Mouse (Mus musculus) CH12.LX (cell line): ENCODE measurements around the gene Mrs2. TPM values are rescaled to one million over a fixed set of nuclear protein-coding genes. Genes with fewer than 3 reads are reported as not detected.

Source experiments
- DNase-seq: peaks from one replicate; pipeline ENCODE4 v3.0.0-alpha.2; 2013; ENCODE audit errors: extremely low read depth
- H3K27ac ChIP-seq: 2 replicates; pipeline ENCODE4 v1.5.1; 2012; ENCODE audit warnings: low read depth, mild to moderate bottlenecking, control low read depth, moderate library complexity; ENCODE audit not compliant: insufficient read depth
- H3K27me3 ChIP-seq: replicated peaks from 2 replicates; pipeline ENCODE3; 2012; ENCODE audit warnings: inconsistent platforms
- H3K36me3 ChIP-seq, 2 experiments: replicated peaks in 1 of 2; 2 replicates each; pipeline versions ENCODE3 to v1.6.1; 2012; ENCODE audit warnings: inconsistent platforms in 1 of 2, low read length in 1 of 2, mild to moderate bottlenecking in 1 of 2, mixed read lengths in 1 of 2, moderate library complexity in 1 of 2; ENCODE audit not compliant: control insufficient read depth in 1 of 2, insufficient read depth in 1 of 2
- H3K4me1 ChIP-seq, 2 experiments: 2 replicates each; pipeline ENCODE4 v1.6.1; 2012; ENCODE audit warnings: inconsistent platforms in 1 of 2, moderate library complexity in 1 of 2; ENCODE audit not compliant: insufficient read depth in 2 of 2, control insufficient read depth in 1 of 2
- H3K4me2 ChIP-seq: 2 replicates; pipeline ENCODE4 v1.6.1; 2012; ENCODE audit warnings: low read depth, mild to moderate bottlenecking, control low read depth; ENCODE audit not compliant: poor library complexity, insufficient read depth, severe bottlenecking
- H3K4me3 ChIP-seq, 3 experiments: fragments of 150-350 bp in 1 of 3; sonication (generic) in 1 of 3; replicated peaks in 1 of 3; 2 replicates each; pipeline versions ENCODE3 to v1.5.1; 2011 to 2012; ENCODE audit warnings: low read depth in 2 of 3, low read length in 2 of 3, mild to moderate bottlenecking in 2 of 3, moderate library complexity in 2 of 3, control low read depth in 1 of 3, improper control_type of control experiment in 1 of 3, inconsistent platforms in 1 of 3, mixed read lengths in 1 of 3; ENCODE audit not compliant: poor library complexity in 1 of 3
- H3K79me2 ChIP-seq: replicated peaks from 2 replicates; pipeline ENCODE4 v1.6.1; 2012; ENCODE audit warnings: mild to moderate bottlenecking, moderate library complexity; ENCODE audit not compliant: control insufficient read depth, poor library complexity, insufficient read depth, severe bottlenecking; ENCODE audit errors: extremely low read depth
- H3K9ac ChIP-seq: 2 replicates; pipeline ENCODE4 v1.6.1; 2012; ENCODE audit warnings: low read depth, mild to moderate bottlenecking, control low read depth, moderate library complexity; ENCODE audit not compliant: insufficient read depth
- H3K9me3 ChIP-seq: replicated peaks from 2 replicates; pipeline ENCODE3; 2012; ENCODE audit warnings: low read length, inconsistent platforms, mixed read lengths
- CHD1 ChIP-seq: IDR thresholded peaks from 2 replicates; pipeline ENCODE4 v1.6.1; 2012; ENCODE audit warnings: low read depth, low read length, improper control_type of control experiment, inconsistent platforms
- CHD2 ChIP-seq: IDR thresholded peaks from 2 replicates; pipeline ENCODE4 v1.6.1; 2011; ENCODE audit warnings: low read length, improper control_type of control experiment
- ELF1 ChIP-seq: IDR thresholded peaks from 2 replicates; pipeline ENCODE4 v1.6.1; 2014; ENCODE audit warnings: low read depth, mild to moderate bottlenecking, inconsistent platforms, low read length, improper control_type of control experiment
- ETS1 ChIP-seq: conservative IDR thresholded peaks from 2 replicates; pipeline ENCODE4 v1.6.1; 2012; ENCODE audit warnings: low read depth, mild to moderate bottlenecking, inconsistent platforms, low read length, improper control_type of control experiment, moderate library complexity
- HCFC1 ChIP-seq: IDR thresholded peaks from 2 replicates; pipeline ENCODE4 v1.6.1; 2012; ENCODE audit warnings: low read depth, mild to moderate bottlenecking, inconsistent platforms, low read length, improper control_type of control experiment
- JUN ChIP-seq: IDR thresholded peaks from 2 replicates; pipeline ENCODE4 v1.6.1; 2011; ENCODE audit warnings: low read depth, mild to moderate bottlenecking, low read length, improper control_type of control experiment, moderate library complexity; ENCODE audit not compliant: insufficient read depth
- JUND ChIP-seq: conservative IDR thresholded peaks from 2 replicates; pipeline ENCODE4 v1.6.1; 2011; ENCODE audit warnings: low read depth, low read length, improper control_type of control experiment
- KAT2A ChIP-seq: IDR thresholded peaks from 2 replicates; pipeline ENCODE4 v1.6.1; 2012; ENCODE audit warnings: low read length, improper control_type of control experiment, inconsistent platforms; ENCODE audit not compliant: insufficient replicate concordance
- MAFK ChIP-seq: IDR thresholded peaks from 2 replicates; pipeline ENCODE4 v1.6.1; 2011; ENCODE audit warnings: low read length, improper control_type of control experiment; ENCODE audit not compliant: insufficient replicate concordance
- MAX ChIP-seq: IDR thresholded peaks from 2 replicates; pipeline ENCODE4 v1.6.1; 2011; ENCODE audit warnings: low read length, improper control_type of control experiment
- MEF2A ChIP-seq: IDR thresholded peaks from 2 replicates; pipeline ENCODE4 v1.6.1; 2014; ENCODE audit warnings: low read depth, mild to moderate bottlenecking, inconsistent platforms, low read length, improper control_type of control experiment, borderline replicate concordance
- MYC ChIP-seq: IDR thresholded peaks from 2 replicates; pipeline ENCODE4 v1.6.1; 2011; ENCODE audit warnings: low read depth, mild to moderate bottlenecking, improper control_type of control experiment, low read length
- SMC3 ChIP-seq: IDR thresholded peaks from 2 replicates; pipeline ENCODE4 v1.6.1; 2011; ENCODE audit warnings: low read depth, low read length, improper control_type of control experiment
- TBP ChIP-seq: conservative IDR thresholded peaks from 2 replicates; pipeline ENCODE4 v1.6.1; 2011; ENCODE audit warnings: low read depth, low read length, improper control_type of control experiment
- TCF12 ChIP-seq: IDR thresholded peaks from 2 replicates; pipeline ENCODE4 v1.6.1; 2014; ENCODE audit warnings: low read depth, mild to moderate bottlenecking, inconsistent platforms, low read length, improper control_type of control experiment
- USF1 ChIP-seq: IDR thresholded peaks from 2 replicates; pipeline ENCODE4 v1.6.1; 2014; ENCODE audit warnings: low read depth, mild to moderate bottlenecking, inconsistent platforms, low read length, improper control_type of control experiment
- USF2 ChIP-seq: conservative IDR thresholded peaks from 2 replicates; pipeline ENCODE4 v1.6.1; 2011; ENCODE audit warnings: low read depth, low read length, improper control_type of control experiment
- ZC3H11A ChIP-seq: IDR thresholded peaks from 2 replicates; pipeline ENCODE4 v1.6.1; 2012; ENCODE audit warnings: low read depth, mild to moderate bottlenecking, inconsistent platforms, low read length, improper control_type of control experiment
- ZKSCAN1 ChIP-seq: IDR thresholded peaks from 2 replicates; pipeline ENCODE4 v1.6.1; 2012; ENCODE audit warnings: low read depth, inconsistent platforms, low read length, improper control_type of control experiment, borderline replicate concordance
- dilution Hi-C: fragments of 300-500 bp; cut with MboI; formaldehyde crosslinking; loops from 2 replicates; pipeline ENCODE4 v1.14.3; 2020; ENCODE audit warnings: low sequenced_read_pairs; ENCODE audit not compliant: extremely low pct_unique_long_range_greater_than_20kb, extremely low pct_ligation_motif_present
- in situ Hi-C: fragments of 300-500 bp; cut with MboI; formaldehyde crosslinking; loops from 3 replicates; pipeline ENCODE4 v1.14.3; 2019; ENCODE audit warnings: low sequenced_read_pairs, low pct_ligation_motif_present, low pct_unique_long_range_greater_than_20kb, mixed read lengths
- polyA plus RNA-seq: library from polyadenylated mRNA; unstranded; fragments of >175 nt; gene quantifications from 2 replicates; pipeline ENCODE4 v1.2.1, GENCODE M21; 2012; ENCODE audit warnings: low read depth; ENCODE audit not compliant: insufficient read length
- total RNA-seq, 2 experiments: library from RNA; depleted of rRNA; stranded (reverse); fragments of 300-350 nt in 1 of 2; fragments of >200 nt in 1 of 2; gene quantifications; 2 replicates each; pipeline ENCODE4 v1.2.3; 2012 to 2014

Mrs2 gene
- total and polyA plus RNA-seq, 3 experiments = 12.1 to 29.5 (median 12.6) TPM

DNA sequence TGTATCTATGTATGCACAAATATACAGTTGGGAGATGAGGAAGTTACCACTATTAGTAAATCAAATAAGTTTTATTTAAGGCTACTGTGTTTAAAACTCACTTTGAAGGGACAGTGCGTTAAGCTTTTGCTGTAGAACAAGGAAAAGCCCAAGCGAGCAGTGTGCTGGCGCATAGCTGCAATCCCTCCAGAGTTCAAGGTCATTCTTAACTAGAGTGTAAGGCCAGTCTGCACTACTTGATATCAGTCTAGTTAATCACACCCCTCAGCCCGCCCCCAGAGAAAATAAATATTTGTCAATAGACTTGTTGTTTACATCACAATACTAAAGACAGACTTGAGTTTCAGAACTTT lies 337 bp upstream of the Mrs2 start:
- Histone ChIP-seq H3K4me1 (peaks cover under 1 to 24% of the 10 kb centered on the region in 2 experiments; a peak in 2 of 4 replicates), H3K27ac (no peak overlapping the region), H3K4me3 (peak overlapping the region; percentile 58 to 92 (median 88)), H3K9me3 (no peaks in the 10 kb centered on the region), H3K79me2 (peaks cover 14% of the 10 kb centered on the region), H3K9ac (peak overlapping the region; percentile 8), H3K4me2 (peak overlapping the region; percentile 98), H3K27me3 (no peaks in the 10 kb centered on the region), H3K36me3 (peaks cover 3 to 18% of the 10 kb centered on the region in 2 experiments)
- in situ Hi-C loops = loop anchor here (5.0 kb wide), 1 partner anchor 97 kb away; no protein-coding TSS in a partner anchor
- no peak for DNase-seq
- dilution Hi-C loops = no loop called here
- TF ChIP-seq SMC3 (no peak), ELF1 (no peak), HCFC1 (0 out of 2 replicates have a peak, but pooled peaks have one; percentile 5)

DNA sequence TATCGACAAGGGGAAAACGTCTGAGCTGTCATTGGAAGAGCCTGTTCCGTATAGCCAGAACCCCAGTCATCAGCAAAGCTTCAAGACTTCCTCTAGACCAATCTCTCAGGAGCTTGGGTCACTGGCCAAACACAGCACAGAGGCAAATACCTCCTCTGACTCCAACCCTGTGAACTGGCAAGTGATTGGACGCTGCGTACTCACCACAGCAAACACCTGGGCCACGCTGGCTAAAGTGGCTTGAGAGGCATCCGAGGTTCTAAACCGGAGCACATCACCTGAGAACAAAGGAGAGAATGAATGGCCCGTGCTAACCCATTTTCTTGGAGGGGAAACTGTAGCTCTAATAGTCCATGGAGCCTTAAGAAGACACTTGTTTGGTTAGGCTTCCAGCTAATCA lies 1.9 kb downstream of the Mrs2 start:
- Histone ChIP-seq H3K9me3 (no peaks in the 10 kb centered on the region), H3K79me2 (peaks cover 14% of the 10 kb centered on the region), H3K27ac (no peak overlapping the region), H3K36me3 (peaks cover 3 to 18% of the 10 kb centered on the region in 2 experiments)
- no peak for TF ChIP-seq KAT2A
- no peak for TF ChIP-seq JUND
- TF ChIP-seq MYC = no peak
- TF ChIP-seq MAX = no peak
- TF ChIP-seq TBP = no peak
- no peak for TF ChIP-seq USF1
- TF ChIP-seq ZC3H11A = no peak
- TF ChIP-seq CHD1 = no peak
- TF ChIP-seq ETS1 = no peak
- no peak for TF ChIP-seq CHD2
- no peak for TF ChIP-seq TCF12
- TF ChIP-seq JUN = no peak
- TF ChIP-seq MEF2A = no peak
- TF ChIP-seq MAFK = no peak
- TF ChIP-seq USF2 = no peak
- TF ChIP-seq ZKSCAN1 = no peak
- no peak for TF ChIP-seq HCFC1
- TF ChIP-seq, all 38 proteins: peak for 0
- Histone ChIP-seq H3K27me3 (no peaks in the 10 kb centered on the region), H3K4me2 (peak overlapping the region; percentile 99; the same call in 1 of the 2 replicates), H3K4me3 (no peak overlapping the region), H3K9ac (no peak overlapping the region), H3K4me1 (peaks cover 0 to 25% of the 10 kb centered on the region in 2 experiments; a peak in 2 of 4 replicates)
- in situ Hi-C loops = no loop called here
- dilution Hi-C loops = no loop called here
- DNase-seq = no peak
